Mouse (Mus musculus) hindbrain, embryonic 16.5 days (tissue): ENCODE results near the gene Rbm6. TPM values are rescaled to one million over a fixed set of nuclear protein-coding genes. Genes with fewer than 3 reads are reported as not detected.

Source experiments
- ATAC-seq: fragments of 200-750 bp; cut with Nextera tagmentation; 2 replicates; pipeline ENCODE4 v1.8.0; 2017; ENCODE audit warnings: moderate TSS enrichment, moderate library complexity
- H3K27ac ChIP-seq: fragments of 300-500 bp; sonication (generic); 2 replicates; pipeline ENCODE4 v1.5.1; 2014; ENCODE audit warnings: low read depth, mild to moderate bottlenecking, control low read depth, low read length, moderate library complexity
- H3K27me3 ChIP-seq: fragments of 300-500 bp; sonication (generic); replicated peaks from 2 replicates; pipeline ENCODE4 v1.6.1; 2014; ENCODE audit warnings: low read length; ENCODE audit not compliant: control insufficient read depth, insufficient read depth
- H3K36me3 ChIP-seq: fragments of 300-500 bp; sonication (generic); 2 replicates; pipeline ENCODE4 v1.6.1; 2014; ENCODE audit warnings: mild to moderate bottlenecking, low read length, moderate library complexity, mixed read lengths; ENCODE audit not compliant: control insufficient read depth, insufficient read depth
- H3K4me1 ChIP-seq: fragments of 300-500 bp; sonication (generic); 2 replicates; pipeline ENCODE4 v1.6.1; 2014; ENCODE audit warnings: low read depth, low read length; ENCODE audit not compliant: control insufficient read depth, insufficient read depth
- H3K4me2 ChIP-seq: fragments of 300-500 bp; sonication (generic); 2 replicates; pipeline ENCODE4 v1.6.1; 2014; ENCODE audit warnings: mild to moderate bottlenecking, low read length, control low read depth, moderate library complexity
- H3K4me3 ChIP-seq: fragments of 300-500 bp; sonication (generic); 2 replicates; pipeline ENCODE4 v1.5.1; 2014; ENCODE audit warnings: mild to moderate bottlenecking, low read length, control low read depth, moderate library complexity
- H3K9ac ChIP-seq: fragments of 300-500 bp; sonication (generic); 2 replicates; pipeline ENCODE4 v1.6.1; 2014; ENCODE audit warnings: low read depth, mild to moderate bottlenecking, control low read depth, low read length, moderate library complexity
- H3K9me3 ChIP-seq: fragments of 300-500 bp; sonication (generic); 2 replicates; pipeline ENCODE4 v1.6.1; 2014; ENCODE audit warnings: mild to moderate bottlenecking, low read length, moderate library complexity; ENCODE audit not compliant: control insufficient read depth
- WGBS: fragments of 180-500 bp; shearing (Covaris S2); extraction: QIAGEN DNeasy Blood & Tissue Kit; methylation state at CpG from one replicate; pipeline ENCODE4 v1.1.7; 2014; 5-methylcytosine and 5-hydroxymethylcytosine counted together
- polyA plus RNA-seq: library from polyadenylated mRNA; unstranded; fragments of >200 nt; fragmentation: Nextera tagmentation; extraction: Ambion mirVana; gene quantifications from 2 replicates; pipeline ENCODE4 v1.2.1, GENCODE M21; 2015

The Rbm6 gene
- polyA plus RNA-seq, 1 experiment from 2014 or later = 83.1 TPM

DNA sequence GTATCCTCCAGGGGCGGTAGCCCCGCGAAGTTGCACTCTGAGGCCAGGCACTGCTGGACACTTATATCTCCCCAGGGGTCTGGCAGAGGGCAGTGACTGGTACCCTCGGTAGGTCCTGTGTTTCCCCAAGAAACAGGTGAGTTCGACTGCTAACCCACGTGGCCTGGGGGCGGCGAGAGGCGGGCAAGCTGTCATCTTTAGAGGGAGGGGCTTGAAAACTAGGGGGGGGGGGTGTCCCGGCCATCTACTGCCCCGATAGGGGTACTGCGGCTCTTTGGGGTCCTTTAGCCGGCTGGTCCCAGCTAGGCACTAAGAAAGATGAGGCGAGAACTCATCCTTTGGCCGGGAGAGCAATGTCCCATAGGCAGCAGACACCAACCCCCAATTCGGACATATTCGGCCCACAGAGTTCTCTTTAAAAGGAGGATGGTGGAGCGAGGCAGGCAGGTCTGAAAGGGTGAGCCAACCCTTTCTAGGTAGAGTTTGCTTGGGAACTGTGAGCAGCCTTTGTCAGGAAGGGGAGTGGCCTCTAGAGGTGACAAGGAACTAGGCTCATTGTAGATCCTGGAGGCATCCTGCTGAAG lies 15.3 kb upstream of the Rbm6 start:
- Histone ChIP-seq H3K27ac (peak overlapping the region; percentile 82), H3K4me1 (peaks cover 10% of the 10 kb centered on the region), H3K9me3 (no peaks in the 10 kb centered on the region), H3K36me3 (no peaks in the 10 kb centered on the region), H3K9ac (peak overlapping the region; percentile 88), H3K4me2 (peak overlapping the region; percentile 88), H3K4me3 (peak overlapping the region; percentile 94), H3K27me3 (peaks cover 3% of the 10 kb centered on the region; the same call in 1 of the 2 replicates)
- under 1% methylated on average over 17 of the region's 18 CpGs for WGBS
- ATAC-seq = peak; percentile 85

DNA sequence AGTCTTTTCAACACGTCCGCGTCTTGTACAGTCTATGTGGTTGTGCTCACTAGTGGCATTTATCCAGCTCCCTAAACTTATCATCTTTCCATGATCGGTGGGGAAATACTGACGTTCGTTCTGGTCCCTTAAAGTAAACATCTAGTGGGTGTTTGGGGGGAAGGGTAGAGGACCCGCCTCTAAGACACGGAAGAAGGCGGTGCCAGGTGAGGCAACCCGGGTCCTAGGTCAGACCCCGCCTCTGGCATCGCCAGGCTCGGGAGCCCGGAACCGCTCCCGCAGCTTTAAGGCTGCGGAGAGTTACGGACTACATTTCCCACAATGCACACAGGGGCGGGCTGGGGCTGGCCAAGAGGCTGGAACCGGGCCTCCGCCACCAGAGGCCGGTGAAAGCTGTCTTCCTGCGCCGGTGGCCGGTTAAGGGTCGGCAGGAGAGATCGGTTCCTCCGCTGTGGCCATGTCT lies 14.8 kb upstream of the Rbm6 start, which contains the start of gene Mon1a:
Mon1a (plus strand) TSS at position 348 of the 463 bp plus-strand sequence.
- peaks cover 3% of the 10 kb centered on the region; the same call in 1 of the 2 replicates for H3K27me3 ChIP-seq
- H3K4me2 ChIP-seq = peak within 1 kb of the TSS; percentile 88
- H3K27ac ChIP-seq = peak within 1 kb of the TSS; percentile 82
- under 1% methylated on average over 28 of the region's 28 CpGs for WGBS
- H3K4me3 ChIP-seq = peak within 1 kb of the TSS; percentile 94
- peak; percentile 97 for ATAC-seq
- H3K36me3 ChIP-seq = no peaks in the 10 kb centered on the region
- H3K9ac ChIP-seq = peak within 1 kb of the TSS; percentile 88
- peaks cover 10% of the 10 kb centered on the region for H3K4me1 ChIP-seq
- H3K9me3 ChIP-seq = no peaks in the 10 kb centered on the region

DNA sequence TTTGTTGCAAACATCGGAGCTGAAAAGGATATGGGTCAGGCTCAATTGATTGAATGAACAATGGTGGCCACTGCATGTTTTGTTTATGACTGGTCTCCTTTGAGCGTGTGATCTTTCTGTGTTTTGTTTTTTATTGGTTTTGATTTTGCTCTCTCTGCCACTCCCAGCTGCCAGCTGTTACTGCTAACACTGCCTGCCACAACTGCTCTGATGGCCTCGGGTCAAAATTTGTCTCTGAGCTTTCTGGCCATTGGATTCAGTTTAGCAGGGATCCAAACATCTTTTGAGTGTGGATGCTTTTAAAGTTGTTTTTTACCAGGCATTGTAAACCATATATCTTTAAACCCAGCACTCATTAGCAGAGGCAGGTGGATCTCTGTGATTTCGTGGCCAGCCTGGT lies 7.4 kb upstream of the Rbm6 start:
- no peak overlapping the region for H3K27ac ChIP-seq
- ATAC-seq = no peak
- H3K9ac ChIP-seq = no peak overlapping the region
- H3K4me1 ChIP-seq = no peaks in the 10 kb centered on the region
- no peak overlapping the region for H3K4me3 ChIP-seq
- H3K4me2 ChIP-seq = no peak overlapping the region
- peaks cover 3% of the 10 kb centered on the region; the same call in 1 of the 2 replicates for H3K27me3 ChIP-seq
- H3K9me3 ChIP-seq = no peaks in the 10 kb centered on the region
- H3K36me3 ChIP-seq = no peaks in the 10 kb centered on the region
- WGBS = 71% methylated on average over 4 of the region's 4 CpGs

DNA sequence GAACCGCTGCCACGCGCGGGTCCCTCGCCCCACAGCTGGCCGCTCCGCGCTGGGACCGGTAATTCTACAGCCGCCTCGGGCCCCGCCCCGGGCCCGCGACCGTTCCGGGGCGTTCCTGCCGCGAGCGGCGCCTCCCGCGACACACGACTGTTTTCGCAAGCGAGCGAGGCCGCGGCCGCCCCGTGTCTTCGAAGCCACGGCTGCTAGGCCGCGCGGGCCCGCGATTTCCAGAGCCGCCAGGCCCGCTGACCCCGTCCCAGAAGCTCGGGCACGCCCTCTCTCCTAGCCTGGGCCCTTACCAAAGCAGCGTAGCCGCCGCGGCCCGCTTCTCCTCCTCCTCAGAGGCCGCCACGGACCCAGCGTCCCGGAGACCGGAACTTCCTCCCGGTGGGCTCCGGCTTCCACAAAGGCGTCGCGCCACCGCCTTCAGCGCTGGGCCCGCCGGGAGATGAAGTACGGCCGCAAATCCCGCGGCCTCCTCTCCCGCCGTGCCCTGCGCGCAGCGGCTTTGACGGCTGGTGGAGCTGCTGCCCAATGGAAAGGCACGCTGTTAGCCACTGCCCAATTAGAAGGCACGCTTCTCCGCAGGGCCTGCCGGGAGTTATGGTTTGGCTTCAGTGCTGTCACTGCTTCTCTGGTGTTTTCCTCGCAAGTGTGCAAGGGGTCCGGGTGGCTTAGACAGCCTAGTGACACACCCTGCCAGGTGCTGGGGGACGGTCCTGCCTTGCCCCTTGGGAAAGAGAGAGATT lies 513 bp downstream of the Rbm6 start:
- Histone ChIP-seq H3K9me3 (no peaks in the 10 kb centered on the region), H3K4me1 (peaks cover 18% of the 10 kb centered on the region), H3K4me2 (peak overlapping the region; percentile 86), H3K36me3 (no peaks in the 10 kb centered on the region), H3K27ac (peak overlapping the region; percentile 95), H3K9ac (peak overlapping the region; percentile 94), H3K4me3 (peak overlapping the region; percentile 99), H3K27me3 (no peaks in the 10 kb centered on the region)
- WGBS = under 1% methylated on average over 77 of the region's 80 CpGs
- ATAC-seq = peak; percentile 100

DNA sequence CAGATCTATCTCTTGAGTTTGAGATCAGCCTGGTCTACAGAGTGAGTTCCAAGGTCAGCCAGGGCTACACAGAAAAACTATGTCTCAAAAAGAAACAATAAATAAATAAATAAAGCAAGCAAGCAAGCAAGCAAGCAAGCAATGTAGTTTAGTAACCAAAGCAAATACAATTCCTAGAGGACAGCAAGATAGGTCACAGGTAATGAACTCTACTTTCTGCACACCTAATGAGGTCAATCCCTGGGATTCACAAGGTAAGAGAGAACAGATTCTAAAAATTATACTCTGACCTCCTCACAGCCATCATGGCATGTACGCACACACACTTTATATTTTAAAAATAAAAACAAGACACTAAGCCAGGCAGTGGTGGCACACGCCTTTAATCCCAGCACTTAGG lies 7.0 kb downstream of the Rbm6 start:
- no peaks in the 10 kb centered on the region for H3K9me3 ChIP-seq
- H3K27me3 ChIP-seq = no peaks in the 10 kb centered on the region
- 100% methylated on average over 2 of the region's 2 CpGs for WGBS
- H3K4me2 ChIP-seq = no peak overlapping the region
- H3K27ac ChIP-seq = no peak overlapping the region
- H3K9ac ChIP-seq = no peak overlapping the region
- ATAC-seq = no peak
- peaks cover 7% of the 10 kb centered on the region for H3K4me1 ChIP-seq
- H3K4me3 ChIP-seq = no peak overlapping the region
- no peaks in the 10 kb centered on the region for H3K36me3 ChIP-seq

DNA sequence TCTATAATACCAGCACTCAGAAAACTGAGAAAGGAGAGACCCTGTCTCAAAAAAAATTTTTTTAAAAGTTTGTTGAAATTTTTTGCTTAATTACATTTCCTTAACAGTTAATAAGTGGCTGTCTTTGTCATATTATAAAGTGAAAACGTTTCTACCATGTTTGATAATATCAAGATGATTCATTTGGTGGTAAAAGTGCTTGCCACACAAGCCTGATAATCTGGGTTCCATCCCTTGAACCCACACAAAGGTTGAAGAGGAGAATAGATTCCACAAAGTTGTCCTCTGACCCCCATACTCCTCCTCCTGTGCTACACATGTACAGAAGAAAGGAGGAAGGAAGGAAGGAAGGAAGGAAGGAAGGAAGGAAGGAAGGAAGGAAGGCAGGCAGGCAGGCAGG lies 8.5 kb downstream of the Rbm6 start:
- Histone ChIP-seq H3K9ac (no peak overlapping the region), H3K9me3 (no peaks in the 10 kb centered on the region), H3K4me2 (no peak overlapping the region), H3K27ac (no peak overlapping the region), H3K36me3 (no peaks in the 10 kb centered on the region), H3K4me1 (peaks cover 3% of the 10 kb centered on the region; the same call in 1 of the 2 replicates), H3K4me3 (no peak overlapping the region), H3K27me3 (no peaks in the 10 kb centered on the region)
- no peak for ATAC-seq
- WGBS = 82% methylated on average over 1 of the region's 1 CpGs

DNA sequence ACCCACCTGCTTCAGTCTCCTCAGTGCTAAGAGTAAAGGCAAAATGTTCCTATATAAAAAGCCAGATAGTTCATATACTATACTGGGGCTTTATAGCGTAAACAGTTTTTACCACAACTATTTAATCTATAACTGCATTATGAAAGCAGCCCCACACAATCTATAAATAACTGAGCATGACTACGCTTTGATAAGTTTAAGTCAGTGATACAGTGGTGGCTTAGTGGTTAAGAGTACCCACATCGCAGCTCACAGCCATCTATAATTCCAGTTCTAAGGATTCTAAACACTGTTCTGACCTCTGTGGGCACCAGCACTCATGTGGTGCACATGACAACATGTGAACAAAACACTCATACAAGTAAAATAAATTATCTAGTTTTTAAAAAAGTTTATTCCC lies 14.7 kb downstream of the Rbm6 start:
- no peaks in the 10 kb centered on the region for H3K9me3 ChIP-seq
- WGBS = 97% methylated on average over 3 of the region's 3 CpGs
- no peak overlapping the region for H3K27ac ChIP-seq
- no peak overlapping the region for H3K4me3 ChIP-seq
- H3K9ac ChIP-seq = no peak overlapping the region
- H3K4me2 ChIP-seq = no peak overlapping the region
- H3K4me1 ChIP-seq = no peaks in the 10 kb centered on the region
- no peaks in the 10 kb centered on the region for H3K27me3 ChIP-seq
- H3K36me3 ChIP-seq = no peaks in the 10 kb centered on the region
- no peak for ATAC-seq

DNA sequence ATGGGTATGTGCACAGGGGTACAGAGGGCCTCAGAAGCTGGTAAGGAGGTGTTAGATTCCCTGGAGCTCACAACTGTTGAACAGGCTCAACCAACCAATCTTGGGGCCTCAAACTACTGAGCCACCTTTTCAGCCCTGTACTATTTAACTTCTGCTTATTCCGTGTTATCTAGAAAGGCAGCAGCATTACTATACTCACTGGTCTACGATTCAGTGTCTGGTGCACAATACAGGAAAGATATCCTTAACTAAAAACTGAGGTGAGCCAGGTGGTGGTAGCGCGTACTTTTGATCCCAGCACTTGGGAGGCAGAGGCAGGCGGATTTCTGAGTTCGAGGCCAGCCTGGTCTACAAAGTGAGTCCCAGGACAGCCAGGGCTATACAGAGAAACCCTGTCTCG lies 24.1 kb downstream of the Rbm6 start:
- no peak for ATAC-seq
- Histone ChIP-seq H3K9me3 (no peaks in the 10 kb centered on the region), H3K9ac (no peak overlapping the region), H3K27ac (no peak overlapping the region), H3K27me3 (no peaks in the 10 kb centered on the region), H3K4me3 (no peak overlapping the region), H3K4me2 (no peak overlapping the region), H3K36me3 (peaks cover 16% of the 10 kb centered on the region), H3K4me1 (no peaks in the 10 kb centered on the region)
- 95% methylated on average over 7 of the region's 7 CpGs for WGBS

DNA sequence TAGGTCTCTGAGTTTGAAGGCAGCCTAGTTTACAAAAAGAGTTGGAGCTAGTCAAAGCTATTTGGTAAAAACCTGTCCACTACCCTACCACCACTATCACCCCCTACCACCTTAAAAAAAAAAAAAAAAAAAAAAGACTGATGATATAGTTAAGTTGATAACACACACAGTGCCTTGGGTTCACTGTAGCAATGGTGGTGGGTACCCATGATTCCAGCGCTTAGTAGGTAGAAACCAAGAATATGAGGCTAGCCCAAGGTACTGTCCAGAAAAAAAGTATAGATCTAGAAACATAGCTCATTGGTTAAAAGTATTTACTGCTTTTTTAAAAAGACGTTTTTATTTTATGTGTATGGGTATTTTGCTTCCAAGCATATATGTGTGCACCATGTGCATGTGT lies 30.3 kb downstream of the Rbm6 start:
- H3K27me3 ChIP-seq = no peaks in the 10 kb centered on the region
- no peak overlapping the region for H3K4me2 ChIP-seq
- no peak overlapping the region for H3K4me3 ChIP-seq
- WGBS = 97% methylated on average over 2 of the region's 2 CpGs
- no peaks in the 10 kb centered on the region for H3K9me3 ChIP-seq
- H3K27ac ChIP-seq = no peak overlapping the region
- H3K36me3 ChIP-seq = peaks cover 7% of the 10 kb centered on the region
- no peak for ATAC-seq
- no peaks in the 10 kb centered on the region for H3K4me1 ChIP-seq
- no peak overlapping the region for H3K9ac ChIP-seq
